Mouse (Mus musculus) limb, embryonic 13.5 days (tissue): ENCODE data around the gene H6pd. TPM values are rescaled to one million over a fixed set of nuclear protein-coding genes. Genes with fewer than 3 reads are reported as not detected.
A peak's percentile ranks its signal among the peaks of the same experiment; 100 is the strongest.

Experiments
- ATAC-seq: fragments of 200-750 bp; cut with Nextera tagmentation; 2 replicates; pipeline ENCODE4 v1.8.0; 2017; ENCODE audit warnings: low read depth, moderate number of reproducible peaks, moderate TSS enrichment; ENCODE audit not compliant: low FRiP score
- H3K27ac ChIP-seq: fragments of 300-500 bp; sonication (generic); 2 replicates; pipeline ENCODE4 v1.5.1; 2015; ENCODE audit warnings: inconsistent platforms, mild to moderate bottlenecking, moderate library complexity
- H3K27me3 ChIP-seq: fragments of 300-500 bp; sonication (generic); 2 replicates; pipeline ENCODE4 v1.6.1; 2015; ENCODE audit warnings: mild to moderate bottlenecking, inconsistent platforms
- H3K36me3 ChIP-seq: fragments of 300-500 bp; sonication (generic); 2 replicates; pipeline ENCODE4 v1.6.1; 2015; ENCODE audit warnings: inconsistent platforms, mild to moderate bottlenecking, moderate library complexity
- H3K4me1 ChIP-seq: fragments of 300-500 bp; sonication (generic); 2 replicates; pipeline ENCODE4 v1.6.1; 2015; ENCODE audit warnings: inconsistent platforms
- H3K4me2 ChIP-seq: fragments of 300-500 bp; sonication (generic); replicated peaks from 2 replicates; pipeline ENCODE4 v1.6.1; 2015; ENCODE audit warnings: inconsistent platforms, mild to moderate bottlenecking, moderate library complexity
- H3K4me3 ChIP-seq: fragments of 300-500 bp; sonication (generic); 2 replicates; pipeline ENCODE4 v1.5.1; 2015; ENCODE audit warnings: moderate library complexity, mild to moderate bottlenecking, inconsistent platforms
- H3K9ac ChIP-seq: fragments of 300-500 bp; sonication (generic); 2 replicates; pipeline ENCODE4 v1.6.1; 2015; ENCODE audit warnings: mild to moderate bottlenecking, inconsistent platforms
- H3K9me3 ChIP-seq: fragments of 300-500 bp; sonication (generic); 2 replicates; pipeline ENCODE4 v1.6.1; 2016; ENCODE audit warnings: inconsistent platforms
- WGBS: fragments of 180-500 bp; shearing (Covaris S2); methylation state at CpG from one replicate; pipeline ENCODE4 v1.1.7; 2015; 5-methylcytosine and 5-hydroxymethylcytosine counted together
- polyA plus RNA-seq: library from polyadenylated mRNA; unstranded; fragments of >200 nt; fragmentation: Nextera tagmentation; extraction: Ambion mirVana; gene quantifications from 2 replicates; pipeline ENCODE4 v1.2.1, GENCODE M21; 2015

The H6pd gene
- polyA plus RNA-seq, 1 experiment from 2014 or later = 11.1 TPM

DNA sequence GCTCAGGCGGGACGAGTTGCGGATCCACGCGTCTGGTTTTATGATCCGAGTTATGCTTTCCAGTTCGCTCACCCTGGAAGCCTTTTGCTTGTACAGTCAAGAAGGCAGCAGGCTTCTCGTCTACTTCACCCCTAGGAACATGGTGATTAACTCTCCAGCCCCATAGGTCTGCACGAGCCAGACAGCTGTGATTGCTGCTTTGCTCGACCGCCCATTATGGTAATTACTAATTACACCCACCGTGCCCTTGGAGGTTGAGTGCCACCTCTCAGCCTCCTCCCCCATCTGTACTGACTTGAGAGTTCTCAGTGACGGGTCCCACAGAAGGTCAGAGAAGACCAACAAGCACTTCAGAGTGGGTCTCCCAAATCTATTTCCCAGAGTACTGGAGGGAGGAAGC, 59.1 kb downstream of the H6pd start:
- WGBS = 43% methylated on average over 13 of the region's 13 CpGs
- Histone ChIP-seq H3K9me3 (no peaks in the 10 kb centered on the region), H3K4me1 (peaks cover 79% of the 10 kb centered on the region), H3K27me3 (no peaks in the 10 kb centered on the region), H3K4me2 (no peak overlapping the region), H3K27ac (no peak overlapping the region), H3K36me3 (0 out of 2 replicates have a peak, but pooled peaks cover 3% of the 10 kb centered on the region), H3K9ac (no peak overlapping the region), H3K4me3 (no peak overlapping the region)
- ATAC-seq = no peak

DNA sequence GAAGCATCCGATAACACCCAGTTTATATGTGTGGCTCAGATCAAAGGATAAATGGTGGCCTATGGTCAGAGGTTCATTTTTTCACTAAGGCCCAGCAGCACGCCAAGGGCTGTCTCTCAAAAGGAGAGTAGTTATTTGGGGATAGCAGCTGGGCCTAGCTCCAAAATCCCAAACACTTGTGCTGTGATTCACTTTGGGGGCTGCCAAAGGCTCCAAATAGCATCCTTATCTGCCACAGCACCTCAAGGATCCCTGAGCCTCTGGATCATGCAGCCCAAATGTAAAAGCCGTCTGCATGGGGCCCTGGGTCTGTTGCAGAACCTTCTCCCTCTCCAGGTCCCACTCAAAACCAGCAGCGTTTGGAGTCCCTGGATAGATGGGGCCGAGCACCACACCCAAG, 60.7 kb downstream of the H6pd start:
- Histone ChIP-seq H3K4me1 (peaks cover 87% of the 10 kb centered on the region), H3K27ac (no peak overlapping the region), H3K36me3 (0 out of 2 replicates have a peak, but pooled peaks cover 3% of the 10 kb centered on the region), H3K27me3 (no peaks in the 10 kb centered on the region), H3K9me3 (no peaks in the 10 kb centered on the region), H3K9ac (no peak overlapping the region), H3K4me3 (no peak overlapping the region), H3K4me2 (no peak overlapping the region)
- no peak for ATAC-seq
- 81% methylated on average over 5 of the region's 5 CpGs for WGBS

DNA sequence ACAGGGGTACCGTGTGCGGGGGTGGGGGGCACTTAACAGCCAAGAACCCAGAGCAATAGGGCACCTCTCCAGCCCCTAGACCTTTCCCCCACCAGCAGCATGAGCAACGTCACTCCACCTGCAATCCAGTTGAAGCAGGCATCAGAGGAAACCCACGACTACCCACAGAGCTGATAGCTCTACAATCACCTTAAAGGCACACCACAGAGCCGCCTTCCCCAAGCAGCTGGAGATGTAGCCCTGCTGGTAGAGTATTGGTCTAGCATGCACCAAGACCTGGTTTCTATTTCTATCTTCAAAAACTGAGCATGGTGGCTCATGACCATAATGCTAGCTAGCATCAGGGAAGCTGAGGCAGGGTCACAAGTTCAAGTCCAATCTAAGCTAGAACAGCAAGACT, 61.4 kb downstream of the H6pd start:
- no peaks in the 10 kb centered on the region for H3K9me3 ChIP-seq
- no peak overlapping the region for H3K4me3 ChIP-seq
- ATAC-seq = no peak
- no peaks in the 10 kb centered on the region for H3K27me3 ChIP-seq
- H3K9ac ChIP-seq = no peak overlapping the region
- H3K4me1 ChIP-seq = peaks cover 87% of the 10 kb centered on the region
- 0 out of 2 replicates have a peak, but pooled peaks cover 3% of the 10 kb centered on the region for H3K36me3 ChIP-seq
- H3K4me2 ChIP-seq = no peak overlapping the region
- WGBS = 80% methylated on average over 5 of the region's 5 CpGs
- no peak overlapping the region for H3K27ac ChIP-seq

DNA sequence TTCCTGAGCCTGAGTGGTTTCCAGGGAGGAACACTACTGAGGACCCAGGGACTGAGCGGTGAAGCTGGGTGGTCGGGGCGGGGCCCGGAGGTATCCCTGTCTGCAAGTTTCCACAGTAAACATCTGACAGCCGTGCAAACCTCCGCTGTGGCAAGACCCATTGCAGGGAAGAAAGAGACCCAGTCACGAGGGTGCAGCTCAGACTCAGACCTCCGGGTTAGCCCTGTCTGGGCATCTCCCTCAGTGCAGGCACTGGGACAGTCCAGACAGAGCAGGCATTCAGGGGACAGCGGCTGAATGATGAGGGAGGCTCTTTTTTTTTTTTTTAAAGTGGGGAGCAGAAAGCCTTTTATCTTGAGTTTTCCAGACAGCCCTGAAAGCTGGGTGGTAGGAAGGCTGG, 63.6 kb downstream of the H6pd start:
- WGBS = 30% methylated on average over 9 of the region's 9 CpGs
- Histone ChIP-seq H3K9me3 (no peaks in the 10 kb centered on the region), H3K4me1 (peaks cover 92% of the 10 kb centered on the region), H3K4me3 (no peak overlapping the region), H3K9ac (no peak overlapping the region; the same call in 1 of the 2 replicates), H3K27ac (peak overlapping the region; percentile 39), H3K36me3 (no peaks in the 10 kb centered on the region), H3K4me2 (peak overlapping the region; percentile 30), H3K27me3 (no peaks in the 10 kb centered on the region)
- ATAC-seq = peak; percentile 55; the same call in 1 of the 2 replicates

- WGBS = 27% methylated on average over 12 of the region's 12 CpGs
- ATAC-seq = no peak
- Histone ChIP-seq H3K4me3 (no peak overlapping the region), H3K9ac (peak overlapping the region; percentile 25; the same call in 1 of the 2 replicates), H3K9me3 (no peaks in the 10 kb centered on the region), H3K4me2 (no peak overlapping the region; the same call in 1 of the 2 replicates), H3K4me1 (peaks cover 92% of the 10 kb centered on the region), H3K27me3 (no peaks in the 10 kb centered on the region), H3K36me3 (no peaks in the 10 kb centered on the region), H3K27ac (no peak overlapping the region)
These were observed 64.6 kb downstream of the H6pd start for GRCm38 (mm10) chr4:149944214-149944613.

- WGBS = 31% methylated on average over 10 of the region's 10 CpGs
- Histone ChIP-seq H3K36me3 (no peaks in the 10 kb centered on the region), H3K27ac (peak overlapping the region; percentile 39; the same call in 1 of the 2 replicates), H3K4me3 (no peak overlapping the region), H3K27me3 (no peaks in the 10 kb centered on the region), H3K9ac (peak overlapping the region; percentile 10; the same call in 1 of the 2 replicates), H3K9me3 (no peaks in the 10 kb centered on the region), H3K4me1 (peaks cover 92% of the 10 kb centered on the region), H3K4me2 (peak overlapping the region; percentile 30)
- no peak for ATAC-seq
These were observed 65.7 kb downstream of the H6pd start for GRCm38 (mm10) chr4:149942831-149943741.

- Histone ChIP-seq H3K9me3 (no peaks in the 10 kb centered on the region), H3K27ac (no peak overlapping the region), H3K4me1 (peaks cover 94% of the 10 kb centered on the region), H3K4me3 (no peak overlapping the region), H3K36me3 (no peaks in the 10 kb centered on the region), H3K27me3 (no peaks in the 10 kb centered on the region), H3K4me2 (no peak overlapping the region), H3K9ac (0 out of 2 replicates have a peak overlapping the region, but pooled peaks have one; percentile 25)
- 80% methylated on average over 18 of the region's 18 CpGs for WGBS
- no peak for ATAC-seq
These were observed 67.6 kb downstream of the H6pd start for GRCm38 (mm10) chr4:149941067-149941755.

DNA sequence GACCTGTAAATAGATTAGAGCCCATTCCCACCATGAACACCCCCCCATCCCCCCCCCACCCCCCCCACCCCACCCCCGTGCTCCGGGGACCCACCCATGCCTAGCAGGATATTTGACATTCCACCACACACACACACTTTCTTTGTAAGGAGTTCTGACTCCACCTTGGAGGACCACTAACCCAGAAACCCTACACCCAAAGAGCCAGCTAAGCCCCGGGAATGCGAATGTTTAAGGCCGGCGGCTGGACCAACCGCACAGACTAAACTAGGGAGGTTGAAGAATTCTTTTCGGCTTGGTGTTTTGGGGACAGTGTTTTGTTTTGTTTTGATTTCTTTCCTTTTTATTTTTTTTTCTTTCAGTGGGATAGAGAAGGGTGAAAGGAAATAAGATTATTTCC, 70.1 kb downstream of the H6pd start:
- Histone ChIP-seq H3K9ac (peak overlapping the region; percentile 31; the same call in 1 of the 2 replicates), H3K27me3 (no peaks in the 10 kb centered on the region), H3K9me3 (no peaks in the 10 kb centered on the region), H3K36me3 (no peaks in the 10 kb centered on the region), H3K4me1 (peaks cover 68% of the 10 kb centered on the region), H3K4me3 (no peak overlapping the region), H3K4me2 (peak overlapping the region; percentile 40), H3K27ac (peak overlapping the region; percentile 70)
- 16% methylated on average over 8 of the region's 8 CpGs for WGBS
- ATAC-seq = peak; percentile 57; the same call in 1 of the 2 replicates

- peaks cover 51% of the 10 kb centered on the region for H3K4me1 ChIP-seq
- no peaks in the 10 kb centered on the region for H3K9me3 ChIP-seq
- H3K36me3 ChIP-seq = no peaks in the 10 kb centered on the region
- H3K9ac ChIP-seq = no peak overlapping the region
- WGBS = 42% methylated on average over 5 of the region's 5 CpGs
- no peaks in the 10 kb centered on the region for H3K27me3 ChIP-seq
- ATAC-seq = no peak
- H3K27ac ChIP-seq = no peak overlapping the region
- no peak overlapping the region for H3K4me3 ChIP-seq
- H3K4me2 ChIP-seq = no peak overlapping the region
These were observed 71.9 kb downstream of the H6pd start for GRCm38 (mm10) chr4:149936921-149937320.

DNA sequence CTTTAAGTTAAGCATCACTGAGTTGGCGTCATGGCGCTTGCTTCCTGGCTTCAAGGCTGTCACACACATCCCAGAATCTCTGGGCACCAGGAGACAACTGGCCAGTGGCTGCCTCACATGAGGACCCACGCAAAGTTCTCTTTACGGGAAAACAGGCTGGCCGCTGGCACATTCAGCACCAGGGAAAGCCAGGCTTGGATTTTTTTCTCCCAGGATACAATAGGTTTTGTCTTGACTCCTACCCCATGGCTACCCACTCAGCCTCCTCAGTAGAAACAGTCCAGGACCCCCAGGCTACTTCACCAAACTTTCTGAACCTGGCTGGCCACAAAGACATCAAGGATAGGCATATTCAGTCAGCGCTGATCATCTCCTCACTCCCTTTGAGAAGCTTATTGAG, 73.4 kb downstream of the H6pd start:
- no peak for ATAC-seq
- Histone ChIP-seq H3K9me3 (no peaks in the 10 kb centered on the region), H3K36me3 (no peaks in the 10 kb centered on the region), H3K27ac (no peak overlapping the region), H3K4me3 (no peak overlapping the region), H3K4me1 (peaks cover 42% of the 10 kb centered on the region), H3K27me3 (no peaks in the 10 kb centered on the region), H3K9ac (no peak overlapping the region), H3K4me2 (no peak overlapping the region)
- 83% methylated on average over 6 of the region's 6 CpGs for WGBS

- no peaks in the 10 kb centered on the region for H3K36me3 ChIP-seq
- H3K9ac ChIP-seq = no peak overlapping the region
- no peaks in the 10 kb centered on the region for H3K27me3 ChIP-seq
- H3K4me3 ChIP-seq = no peak overlapping the region
- H3K4me2 ChIP-seq = no peak overlapping the region
- H3K27ac ChIP-seq = no peak overlapping the region
- ATAC-seq = no peak
- WGBS = 84% methylated on average over 16 of the region's 16 CpGs
- H3K4me1 ChIP-seq = peaks cover 31% of the 10 kb centered on the region
- H3K9me3 ChIP-seq = no peaks in the 10 kb centered on the region
These were observed 75.1 kb downstream of the H6pd start for GRCm38 (mm10) chr4:149933519-149934245.
